Mouse (Mus musculus) adrenal gland, postnatal 14 days (tissue): ENCODE results near the gene Gm42669. TPM values are rescaled to one million over a fixed set of nuclear protein-coding genes. Genes with fewer than 3 reads are reported as not detected.

Experiments
- DNase-seq: peaks from one replicate; pipeline ENCODE4 v3.0.0; 2021; ENCODE audit warnings: mixed read lengths
- long read RNA-seq, 2 experiments: library from polyadenylated mRNA; stranded (forward); transcript quantifications; one replicate each; pipeline ENCODE4 v2.0.0; 2021
- total RNA-seq: library from RNA; stranded (reverse); gene quantifications from 2 replicates; pipeline ENCODE4 v1.2.3, GENCODE M21; 2021

The Gm42669 gene
- total RNA-seq, result not detected in 2 replicates
- long read RNA-seq, experiment 1, partial matches to known transcripts, result 0 of 2 reads
- long read RNA-seq, experiment 1, other reads (novel, unspliced or antisense), result 2 of 2 reads
- long read RNA-seq, experiment 2, partial matches to known transcripts, result 0 of 1 reads
- long read RNA-seq, experiment 2, other reads (novel, unspliced or antisense), result 1 of 1 reads

GRCm38 (mm10) chr5:107507321-107507720, at the start of gene Gm42669:
Gene Gm42669, plus strand, starts transcription at chr5:107507621.
- no peak for DNase-seq

GRCm38 (mm10) chr5:107462147-107463076, 45.0 kb upstream of the Gm42669 start:
- no peak for DNase-seq

- no peak for DNase-seq
These were observed 40.9 kb upstream of the Gm42669 start for GRCm38 (mm10) chr5:107466501-107466900.

- DNase-seq, result no peak
These were observed 40.3 kb upstream of the Gm42669 start for GRCm38 (mm10) chr5:107467098-107467497.

- no peak for DNase-seq
These were observed 36.7 kb upstream of the Gm42669 start for GRCm38 (mm10) chr5:107470600-107471329.

- no peak for DNase-seq
These were observed 27.2 kb upstream of the Gm42669 start for GRCm38 (mm10) chr5:107480194-107480593.

- no peak for DNase-seq
These were observed 18.4 kb upstream of the Gm42669 start for GRCm38 (mm10) chr5:107488996-107489395.

- DNase-seq, result no peak
These were observed 16.4 kb upstream of the Gm42669 start for GRCm38 (mm10) chr5:107491036-107491435.

- no peak for DNase-seq
These were observed 14.9 kb upstream of the Gm42669 start for GRCm38 (mm10) chr5:107492471-107492870.

- no peak for DNase-seq
These were observed 12.7 kb upstream of the Gm42669 start for GRCm38 (mm10) chr5:107494759-107495158.

GRCm38 (mm10) chr5:107496047-107496446, 11.4 kb upstream of the Gm42669 start:
- no peak for DNase-seq

- DNase-seq, result no peak
These were observed 9.6 kb upstream of the Gm42669 start for GRCm38 (mm10) chr5:107497519-107498501.

GRCm38 (mm10) chr5:107498806-107499310, 8.6 kb upstream of the Gm42669 start:
- no peak for DNase-seq

- DNase-seq, result no peak
These were observed 7.4 kb upstream of the Gm42669 start for GRCm38 (mm10) chr5:107499891-107500535.

- DNase-seq, result no peak
These were observed 6.7 kb upstream of the Gm42669 start for GRCm38 (mm10) chr5:107500741-107501140.

- DNase-seq, result no peak
These were observed 3.1 kb downstream of the Gm42669 start for GRCm38 (mm10) chr5:107510503-107510902.

GRCm38 (mm10) chr5:107511326-107511725, 3.9 kb downstream of the Gm42669 start:
- no peak for DNase-seq

GRCm38 (mm10) chr5:107513583-107513982, 6.2 kb downstream of the Gm42669 start:
- peak; percentile 73 for DNase-seq

- DNase-seq, result no peak
These were observed 8.0 kb downstream of the Gm42669 start for GRCm38 (mm10) chr5:107515453-107515852.

- no peak for DNase-seq
These were observed 8.7 kb downstream of the Gm42669 start for GRCm38 (mm10) chr5:107516087-107516486.

- no peak for DNase-seq
These were observed 11.2 kb downstream of the Gm42669 start for GRCm38 (mm10) chr5:107518602-107519001.
